Mouse (Mus musculus): ENCODE data around the gene Tmigd3. TPM values are rescaled to one million over a fixed set of nuclear protein-coding genes. Genes with fewer than 3 reads are reported as not detected.

Tmigd3 gene
- polyA plus RNA-seq, 1 experiment from 2014 or later = not detected

- 0 out of 2 replicates have a peak overlapping the region, but pooled peaks have one; percentile 20 for H3K27ac ChIP-seq (ENCODE audit: low read length)
- 44% methylated on average over 2 of the region's 2 CpGs for WGBS (ENCODE audit: insufficient replicate concordance)
- ATAC-seq (ENCODE audit: low read depth) = peak; percentile 72
Observed at GRCm38 (mm10) chr3:105868135-105868534, 2.6 kb upstream of the Tmigd3 start.

GRCm38 (mm10) chr3:105872034-105872433 is 1.3 kb downstream of the Tmigd3 start:
- Histone ChIP-seq H3K36me3 (ENCODE audit: control insufficient read depth, insufficient read depth) (no peaks in the 10 kb centered on the region), H3K9me3 (replicated peaks; ENCODE audit: control insufficient read depth, low read length) (no peaks in the 10 kb centered on the region), H3K4me1 (ENCODE audit: control insufficient read depth, low read depth, low read length) (no peaks in the 10 kb centered on the region), H3K27ac (ENCODE audit: low read length) (no peak overlapping the region), H3K9ac (ENCODE audit: low read depth, low read length) (no peak overlapping the region), H3K27me3 (ENCODE audit: control insufficient read depth, insufficient read depth, low read depth, low read length) (no peaks in the 10 kb centered on the region), H3K4me3 (ENCODE audit: low read depth, low read length) (no peak overlapping the region), H3K4me2 (ENCODE audit: low read depth, low read length) (no peak overlapping the region)
- no peak for ATAC-seq (ENCODE audit: low read depth)
- WGBS (ENCODE audit: insufficient replicate concordance) = 57% methylated on average over 6 of the region's 6 CpGs

More at GRCm38 (mm10) chr3:105868135-105868534, 2.6 kb upstream of the Tmigd3 start:
- Histone ChIP-seq H3K27me3 (ENCODE audit: control insufficient read depth, insufficient read depth, low read depth, low read length) (no peaks in the 10 kb centered on the region), H3K4me3 (ENCODE audit: low read depth, low read length) (no peak overlapping the region), H3K4me1 (ENCODE audit: control insufficient read depth, low read depth, low read length) (no peaks in the 10 kb centered on the region), H3K9ac (ENCODE audit: low read depth, low read length) (no peak overlapping the region), H3K36me3 (ENCODE audit: control insufficient read depth, insufficient read depth) (no peaks in the 10 kb centered on the region), H3K4me2 (ENCODE audit: low read depth, low read length) (no peak overlapping the region), H3K9me3 (replicated peaks; ENCODE audit: control insufficient read depth, low read length) (no peaks in the 10 kb centered on the region)

DNA sequence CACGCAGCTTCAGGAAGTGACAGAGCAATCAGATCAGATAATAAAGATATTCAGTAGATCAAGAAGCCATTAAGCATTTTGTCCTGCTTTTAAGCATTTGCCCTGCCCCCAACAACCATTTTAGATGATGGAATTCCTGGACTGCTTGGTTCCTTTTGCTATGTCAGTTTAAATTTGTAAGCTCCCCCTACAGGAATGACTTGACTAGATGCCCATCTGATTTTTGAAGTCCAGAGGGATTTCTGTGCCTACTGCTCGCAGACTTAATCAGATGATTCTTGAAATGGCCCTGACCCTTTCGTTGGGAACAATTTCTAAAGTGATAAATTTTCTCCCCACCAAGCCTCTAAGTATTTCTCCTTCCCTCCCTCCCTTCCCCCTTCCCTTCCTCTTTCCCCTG is 1.9 kb downstream of the Tmigd3 start:
- Histone ChIP-seq H3K9ac (ENCODE audit: low read depth, low read length) (no peak overlapping the region), H3K27ac (ENCODE audit: low read length) (no peak overlapping the region), H3K4me3 (ENCODE audit: low read depth, low read length) (no peak overlapping the region), H3K4me2 (ENCODE audit: low read depth, low read length) (no peak overlapping the region), H3K9me3 (replicated peaks; ENCODE audit: control insufficient read depth, low read length) (no peaks in the 10 kb centered on the region), H3K36me3 (ENCODE audit: control insufficient read depth, insufficient read depth) (no peaks in the 10 kb centered on the region), H3K27me3 (ENCODE audit: control insufficient read depth, insufficient read depth, low read depth, low read length) (no peaks in the 10 kb centered on the region), H3K4me1 (ENCODE audit: control insufficient read depth, low read depth, low read length) (no peaks in the 10 kb centered on the region)
- 37% methylated on average over 3 of the region's 3 CpGs for WGBS (ENCODE audit: insufficient replicate concordance)
- ATAC-seq (ENCODE audit: low read depth) = no peak

GRCm38 (mm10) chr3:105873451-105874445 is 3.0 kb downstream of the Tmigd3 start:
- ATAC-seq (ENCODE audit: low read depth) = no peak
- 64% methylated on average over 6 of the region's 6 CpGs for WGBS (ENCODE audit: insufficient replicate concordance)

GRCm38 (mm10) chr3:105876022-105876421 is 5.3 kb downstream of the Tmigd3 start:
- WGBS (ENCODE audit: insufficient replicate concordance) = 55% methylated on average over 5 of the region's 5 CpGs
- no peaks in the 10 kb centered on the region for H3K4me1 ChIP-seq (ENCODE audit: control insufficient read depth, low read depth, low read length)
- H3K36me3 ChIP-seq (ENCODE audit: control insufficient read depth, insufficient read depth) = no peaks in the 10 kb centered on the region
- no peak overlapping the region for H3K4me2 ChIP-seq (ENCODE audit: low read depth, low read length)
- no peak overlapping the region for H3K9ac ChIP-seq (ENCODE audit: low read depth, low read length)
- no peak overlapping the region for H3K4me3 ChIP-seq (ENCODE audit: low read depth, low read length)
- no peak overlapping the region for H3K27ac ChIP-seq (ENCODE audit: low read length)
- no peaks in the 10 kb centered on the region for H3K27me3 ChIP-seq (ENCODE audit: control insufficient read depth, insufficient read depth, low read depth, low read length)
- H3K9me3 ChIP-seq (replicated peaks; ENCODE audit: control insufficient read depth, low read length) = no peaks in the 10 kb centered on the region
- peak; percentile 60 for ATAC-seq (ENCODE audit: low read depth)

More at GRCm38 (mm10) chr3:105873451-105874445, 3.0 kb downstream of the Tmigd3 start:
- H3K4me2 ChIP-seq (ENCODE audit: low read depth, low read length) = no peak overlapping the region
- H3K27me3 ChIP-seq (ENCODE audit: control insufficient read depth, insufficient read depth, low read depth, low read length) = no peaks in the 10 kb centered on the region
- no peak overlapping the region for H3K4me3 ChIP-seq (ENCODE audit: low read depth, low read length)
- H3K27ac ChIP-seq (ENCODE audit: low read length) = no peak overlapping the region
- no peaks in the 10 kb centered on the region for H3K36me3 ChIP-seq (ENCODE audit: control insufficient read depth, insufficient read depth)
- H3K9me3 ChIP-seq (replicated peaks; ENCODE audit: control insufficient read depth, low read length) = no peaks in the 10 kb centered on the region
- no peaks in the 10 kb centered on the region for H3K4me1 ChIP-seq (ENCODE audit: control insufficient read depth, low read depth, low read length)
- no peak overlapping the region for H3K9ac ChIP-seq (ENCODE audit: low read depth, low read length)

DNA sequence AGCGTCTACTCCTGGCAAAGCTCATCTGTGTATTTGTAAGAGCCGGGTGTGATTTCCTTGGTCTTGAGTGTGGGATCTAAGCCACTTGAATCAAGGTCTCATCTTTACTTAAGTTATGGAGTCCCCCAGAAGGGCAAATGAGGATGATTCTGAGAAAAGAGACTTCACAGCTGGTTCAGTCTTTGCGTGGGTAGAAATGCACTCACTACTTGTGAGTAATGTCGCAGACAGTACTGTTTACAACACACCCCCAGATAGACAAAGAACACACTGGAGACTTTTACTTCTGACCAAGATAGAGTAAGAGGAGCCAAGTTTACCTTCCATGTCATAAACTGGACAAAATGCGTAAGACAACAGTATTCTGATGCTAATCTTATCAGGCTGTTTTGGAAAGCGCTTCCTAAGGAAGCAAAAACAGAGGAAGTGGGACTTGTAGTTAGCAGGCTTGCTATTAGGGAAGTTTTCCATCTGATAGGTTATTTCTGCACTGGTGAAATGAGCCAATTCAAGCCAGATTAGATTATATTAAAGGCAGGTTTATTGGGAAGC is 6.6 kb downstream of the Tmigd3 start:
- Histone ChIP-seq H3K27ac (ENCODE audit: low read length) (no peak overlapping the region), H3K9ac (ENCODE audit: low read depth, low read length) (no peak overlapping the region), H3K36me3 (ENCODE audit: control insufficient read depth, insufficient read depth) (no peaks in the 10 kb centered on the region), H3K4me1 (ENCODE audit: control insufficient read depth, low read depth, low read length) (no peaks in the 10 kb centered on the region), H3K4me2 (ENCODE audit: low read depth, low read length) (no peak overlapping the region), H3K27me3 (ENCODE audit: control insufficient read depth, insufficient read depth, low read depth, low read length) (no peaks in the 10 kb centered on the region), H3K4me3 (ENCODE audit: low read depth, low read length) (no peak overlapping the region), H3K9me3 (replicated peaks; ENCODE audit: control insufficient read depth, low read length) (no peaks in the 10 kb centered on the region)
- no peak for ATAC-seq (ENCODE audit: low read depth)
- WGBS (ENCODE audit: insufficient replicate concordance) = 60% methylated on average over 6 of the region's 6 CpGs

DNA sequence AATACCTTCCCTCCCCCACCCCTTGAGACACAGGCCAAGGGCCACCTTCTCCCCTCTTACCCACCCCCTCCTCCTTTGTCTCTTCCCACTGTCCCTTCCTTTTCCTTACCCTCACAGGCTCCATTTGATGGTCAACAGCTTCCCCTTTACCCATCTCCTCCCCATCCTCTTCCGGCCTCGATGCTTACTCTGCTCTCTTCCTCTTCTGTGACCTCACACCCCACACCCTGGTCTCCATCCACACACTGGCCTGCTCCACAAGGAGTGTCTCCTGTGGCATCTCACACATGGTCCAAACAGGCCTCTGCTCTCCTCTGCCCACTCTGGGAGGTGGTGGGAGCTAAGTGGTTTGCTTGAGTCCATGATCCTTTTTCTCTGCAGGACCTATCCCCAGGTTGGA is 7.2 kb downstream of the Tmigd3 start:
- Histone ChIP-seq H3K4me1 (ENCODE audit: control insufficient read depth, low read depth, low read length) (no peaks in the 10 kb centered on the region), H3K9ac (ENCODE audit: low read depth, low read length) (no peak overlapping the region), H3K27me3 (ENCODE audit: control insufficient read depth, insufficient read depth, low read depth, low read length) (no peaks in the 10 kb centered on the region), H3K27ac (ENCODE audit: low read length) (no peak overlapping the region), H3K36me3 (ENCODE audit: control insufficient read depth, insufficient read depth) (no peaks in the 10 kb centered on the region), H3K9me3 (replicated peaks; ENCODE audit: control insufficient read depth, low read length) (no peaks in the 10 kb centered on the region), H3K4me3 (ENCODE audit: low read depth, low read length) (no peak overlapping the region), H3K4me2 (ENCODE audit: low read depth, low read length) (no peak overlapping the region)
- no peak; the same call in 1 of the 2 replicates for ATAC-seq (ENCODE audit: low read depth)
- 28% methylated on average over 2 of the region's 2 CpGs for WGBS (ENCODE audit: insufficient replicate concordance)

GRCm38 (mm10) chr3:105878751-105879150 is 8.0 kb downstream of the Tmigd3 start:
- no peak overlapping the region for H3K4me3 ChIP-seq (ENCODE audit: low read depth, low read length)
- no peak overlapping the region for H3K4me2 ChIP-seq (ENCODE audit: low read depth, low read length)
- no peaks in the 10 kb centered on the region for H3K9me3 ChIP-seq (replicated peaks; ENCODE audit: control insufficient read depth, low read length)
- H3K9ac ChIP-seq (ENCODE audit: low read depth, low read length) = no peak overlapping the region
- no peaks in the 10 kb centered on the region for H3K36me3 ChIP-seq (ENCODE audit: control insufficient read depth, insufficient read depth)
- WGBS (ENCODE audit: insufficient replicate concordance) = 66% methylated on average over 8 of the region's 8 CpGs
- H3K27me3 ChIP-seq (ENCODE audit: control insufficient read depth, insufficient read depth, low read depth, low read length) = no peaks in the 10 kb centered on the region
- ATAC-seq (ENCODE audit: low read depth) = no peak
- no peak overlapping the region for H3K27ac ChIP-seq (ENCODE audit: low read length)
- no peaks in the 10 kb centered on the region for H3K4me1 ChIP-seq (ENCODE audit: control insufficient read depth, low read depth, low read length)

DNA sequence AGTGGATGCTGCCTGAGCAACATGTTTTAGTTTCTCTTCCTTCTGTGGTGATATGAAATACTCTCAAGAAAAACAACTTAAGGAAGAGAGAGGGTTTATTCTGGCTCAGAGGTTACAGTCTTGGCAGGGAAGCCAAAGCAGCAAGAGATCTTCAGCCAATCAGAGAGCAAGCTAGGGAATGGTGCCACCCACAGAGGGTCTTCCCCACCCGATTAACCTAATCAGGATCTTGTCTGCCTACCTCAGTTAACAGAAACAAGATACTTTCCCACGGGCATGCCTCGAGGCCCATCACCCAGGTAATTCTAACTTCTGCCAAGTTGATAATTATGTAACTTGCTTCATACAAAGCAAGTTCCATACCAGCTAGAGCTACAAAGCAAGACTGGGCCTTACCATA is 9.7 kb downstream of the Tmigd3 start:
- Histone ChIP-seq H3K36me3 (ENCODE audit: control insufficient read depth, insufficient read depth) (no peaks in the 10 kb centered on the region), H3K9me3 (replicated peaks; ENCODE audit: control insufficient read depth, low read length) (no peaks in the 10 kb centered on the region), H3K4me2 (ENCODE audit: low read depth, low read length) (no peak overlapping the region), H3K27me3 (ENCODE audit: control insufficient read depth, insufficient read depth, low read depth, low read length) (no peaks in the 10 kb centered on the region), H3K9ac (ENCODE audit: low read depth, low read length) (no peak overlapping the region), H3K4me3 (ENCODE audit: low read depth, low read length) (no peak overlapping the region), H3K4me1 (ENCODE audit: control insufficient read depth, low read depth, low read length) (no peaks in the 10 kb centered on the region), H3K27ac (ENCODE audit: low read length) (no peak overlapping the region)
- WGBS (ENCODE audit: insufficient replicate concordance) = 31% methylated on average over 3 of the region's 3 CpGs
- no peak for ATAC-seq (ENCODE audit: low read depth)
